Mouse (Mus musculus): ENCODE results near the gene Asb4. TPM values are rescaled to one million over a fixed set of nuclear protein-coding genes. Genes with fewer than 3 reads are reported as not detected.

Gene Asb4
- polyA plus RNA-seq, 1 experiment from 2014 or later: 50.5 TPM

DNA sequence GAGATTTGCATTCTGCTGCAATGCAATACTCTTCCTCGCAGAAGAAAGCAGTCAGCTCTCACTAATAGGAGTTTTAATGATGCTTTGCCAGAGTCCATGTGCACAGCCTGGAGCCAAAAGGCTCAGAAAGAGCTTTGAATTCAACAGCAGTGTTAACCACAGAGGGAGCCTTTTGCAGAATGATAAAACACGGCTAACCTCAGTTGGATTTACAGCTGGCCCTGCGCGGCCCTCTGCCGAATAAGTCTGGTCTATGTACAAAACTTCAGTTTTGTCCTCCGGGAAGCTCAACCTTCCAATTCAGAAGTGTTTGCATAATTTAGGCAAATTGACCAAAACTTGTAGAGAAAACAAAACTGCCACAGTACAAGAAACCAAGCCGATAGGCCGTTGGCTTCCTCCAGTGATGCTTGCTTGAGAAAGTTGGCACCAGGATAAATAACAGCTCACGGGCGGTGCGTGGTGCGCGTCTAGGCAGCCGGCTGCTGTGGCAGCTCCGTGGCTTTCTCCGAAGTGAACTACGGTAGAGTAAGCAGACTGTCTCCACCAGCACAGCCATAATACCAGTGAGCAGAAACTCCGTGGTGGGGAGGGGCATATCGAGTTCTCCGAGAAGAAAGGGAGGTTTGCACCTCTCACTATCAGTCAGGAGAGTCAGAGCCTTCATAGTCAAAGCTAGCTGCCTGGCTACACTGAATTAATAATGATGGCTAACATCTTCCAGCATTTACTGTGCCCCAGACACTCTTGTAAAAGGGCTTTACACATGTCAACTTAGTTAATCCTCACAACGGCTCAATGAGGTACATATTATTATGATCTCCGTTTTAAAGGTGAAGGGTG lies 3.2 kb upstream of the Asb4 start:
- Histone ChIP-seq H3K9ac (peak overlapping the region; percentile 46), H3K4me1 (replicated peaks) (peaks cover 25% of the 10 kb centered on the region), H3K9me3 (replicated peaks) (no peaks in the 10 kb centered on the region), H3K27ac (ENCODE audit: poor library complexity, severe bottlenecking) (no peak overlapping the region), H3K4me2 (peak overlapping the region; percentile 63), H3K36me3 (no peaks in the 10 kb centered on the region), H3K4me3 (peak overlapping the region; percentile 19), H3K27me3 (replicated peaks) (no peaks in the 10 kb centered on the region)
- WGBS: 43% methylated on average over 22 of the region's 22 CpGs
- ATAC-seq (ENCODE audit: insufficient number of reproducible peaks, low FRiP score): no peak

DNA sequence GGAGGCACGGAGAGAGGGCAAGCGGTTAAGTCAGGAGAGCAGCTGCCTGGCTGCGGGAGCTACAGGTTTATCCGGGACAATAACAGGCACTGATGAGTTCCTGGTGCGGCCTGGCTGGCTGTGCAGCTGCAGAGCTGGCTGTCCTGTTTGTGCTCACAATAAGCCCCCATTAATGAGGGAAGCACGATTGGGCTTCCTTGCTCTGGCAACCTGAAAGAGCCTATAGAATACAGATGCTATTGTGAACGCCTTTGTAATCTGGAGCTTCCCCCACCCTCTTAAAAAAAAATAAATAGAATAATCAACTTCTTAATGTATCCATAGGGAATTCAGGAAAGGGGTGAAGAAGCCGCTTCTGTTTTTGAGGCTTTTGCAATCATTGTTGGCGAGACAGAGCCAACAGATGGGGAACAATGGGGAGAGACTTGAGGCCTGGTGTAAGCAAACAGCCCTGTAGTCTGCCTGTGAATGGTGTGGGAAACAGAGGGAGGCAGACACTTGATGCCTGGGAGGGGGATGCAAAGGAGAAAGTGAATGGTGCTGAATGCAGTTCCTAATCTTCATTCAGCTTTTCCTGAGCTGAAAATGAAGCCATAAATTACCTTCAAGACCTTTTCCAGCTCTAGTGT lies 2.4 kb upstream of the Asb4 start:
- Histone ChIP-seq H3K9ac (peak overlapping the region; percentile 46; the same call in 1 of the 2 replicates), H3K36me3 (no peaks in the 10 kb centered on the region), H3K4me2 (peak overlapping the region; percentile 63), H3K27me3 (replicated peaks) (no peaks in the 10 kb centered on the region), H3K27ac (ENCODE audit: poor library complexity, severe bottlenecking) (no peak overlapping the region), H3K4me3 (peak overlapping the region; percentile 19), H3K9me3 (replicated peaks) (no peaks in the 10 kb centered on the region), H3K4me1 (replicated peaks) (peaks cover 25% of the 10 kb centered on the region)
- no peak for ATAC-seq (ENCODE audit: insufficient number of reproducible peaks, low FRiP score)
- 32% methylated on average over 9 of the region's 9 CpGs for WGBS

DNA sequence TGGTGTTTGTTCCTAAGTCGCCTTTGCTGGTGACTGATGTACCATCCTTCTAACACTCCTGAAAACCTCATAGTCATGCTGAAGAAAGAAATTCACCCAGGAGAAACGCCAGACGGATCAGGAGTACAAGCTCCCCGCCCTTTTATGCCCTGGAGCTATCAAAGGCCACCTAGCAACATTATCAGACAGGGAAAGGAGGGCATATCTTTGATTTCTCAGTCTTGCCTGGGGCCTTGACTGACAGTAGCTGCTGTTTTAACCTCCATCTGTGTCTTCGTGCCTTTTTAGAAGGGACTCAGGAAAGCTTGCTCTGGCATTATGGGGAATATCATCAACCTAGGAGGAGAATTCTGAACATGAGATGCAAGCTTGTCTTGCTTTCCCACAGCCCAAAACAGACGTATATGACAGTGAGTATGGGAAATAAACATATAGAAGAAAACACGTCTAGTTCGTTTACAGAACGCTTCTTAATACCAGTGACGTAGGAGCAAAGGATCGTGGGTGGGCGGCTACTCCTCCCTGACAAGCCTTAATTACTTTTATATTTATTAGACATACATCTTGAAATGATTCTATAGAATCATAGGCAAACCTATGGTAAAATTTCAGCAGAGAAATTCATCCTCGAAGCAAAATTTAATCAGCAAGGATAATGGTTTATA lies 1.1 kb upstream of the Asb4 start:
- ATAC-seq (ENCODE audit: insufficient number of reproducible peaks, low FRiP score): no peak
- Histone ChIP-seq H3K4me3 (no peak overlapping the region), H3K4me2 (no peak overlapping the region), H3K4me1 (replicated peaks) (peaks cover 25% of the 10 kb centered on the region), H3K27me3 (replicated peaks) (no peaks in the 10 kb centered on the region), H3K9me3 (replicated peaks) (no peaks in the 10 kb centered on the region), H3K36me3 (no peaks in the 10 kb centered on the region), H3K9ac (no peak overlapping the region), H3K27ac (ENCODE audit: poor library complexity, severe bottlenecking) (no peak overlapping the region)
- WGBS: 48% methylated on average over 13 of the region's 13 CpGs

DNA sequence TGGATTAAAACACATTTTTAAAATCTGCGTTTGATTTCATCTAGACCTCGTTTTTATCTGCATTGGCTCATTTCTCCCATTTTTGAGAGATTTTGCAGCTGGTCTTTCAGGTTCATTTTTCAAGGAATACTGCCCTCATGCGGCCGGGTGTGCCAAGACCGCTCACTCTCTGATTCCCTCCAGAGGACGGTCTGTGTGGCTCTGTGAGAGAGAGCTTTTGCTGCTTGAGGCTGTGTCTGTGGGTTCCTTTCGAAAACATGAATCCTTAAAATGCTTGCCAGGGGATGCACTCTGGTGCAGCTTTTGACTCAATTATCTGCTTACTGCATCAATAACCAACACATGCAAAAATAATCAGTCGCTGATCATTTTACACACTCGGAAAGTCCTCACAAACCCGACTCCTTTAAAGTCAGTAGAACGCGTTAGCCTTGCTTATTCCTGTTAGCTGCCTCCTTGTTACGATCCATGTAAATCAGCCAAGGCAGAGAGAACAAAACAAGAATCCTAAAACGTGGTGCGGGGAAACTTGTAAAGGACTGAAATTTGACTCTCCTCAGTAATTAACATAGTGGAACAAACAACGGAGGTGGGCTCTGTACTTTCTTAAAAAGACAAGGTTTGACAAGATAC lies 487 bp upstream of the Asb4 start:
- ATAC-seq (ENCODE audit: insufficient number of reproducible peaks, low FRiP score): peak; percentile 76; the same call in 1 of the 2 replicates
- Histone ChIP-seq H3K36me3 (no peaks in the 10 kb centered on the region), H3K27me3 (replicated peaks) (no peaks in the 10 kb centered on the region), H3K9ac (peak overlapping the region; percentile 59), H3K4me2 (peak overlapping the region; percentile 81), H3K4me3 (peak overlapping the region; percentile 49), H3K4me1 (replicated peaks) (peaks cover 25% of the 10 kb centered on the region), H3K9me3 (replicated peaks) (no peaks in the 10 kb centered on the region), H3K27ac (ENCODE audit: poor library complexity, severe bottlenecking) (no peak overlapping the region)
- 2% methylated on average over 16 of the region's 16 CpGs for WGBS

DNA sequence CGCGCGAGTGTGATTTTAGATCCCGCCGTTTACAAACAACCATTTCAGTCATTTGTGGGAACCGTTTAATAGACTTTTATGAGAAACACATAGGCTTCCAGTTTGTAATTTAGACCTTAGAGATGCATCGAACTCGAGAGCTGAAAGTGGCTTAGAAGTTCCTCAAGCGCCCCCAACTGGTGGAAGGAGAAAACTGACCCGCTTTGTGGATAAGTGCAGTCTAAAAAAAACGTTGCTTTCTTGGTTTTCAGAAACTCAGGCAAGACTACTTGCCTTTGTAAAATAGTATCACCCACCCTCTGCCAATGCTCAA lies 948 bp downstream of the Asb4 start:
- ATAC-seq (ENCODE audit: insufficient number of reproducible peaks, low FRiP score): no peak
- Histone ChIP-seq H3K4me3 (peak overlapping the region; percentile 49), H3K4me2 (peak overlapping the region; percentile 81), H3K4me1 (replicated peaks) (peaks cover 25% of the 10 kb centered on the region), H3K9ac (peak overlapping the region; percentile 21; the same call in 1 of the 2 replicates), H3K27me3 (replicated peaks) (no peaks in the 10 kb centered on the region), H3K9me3 (replicated peaks) (no peaks in the 10 kb centered on the region), H3K27ac (ENCODE audit: poor library complexity, severe bottlenecking) (no peak overlapping the region), H3K36me3 (no peaks in the 10 kb centered on the region)
- 1% methylated on average over 11 of the region's 11 CpGs for WGBS

DNA sequence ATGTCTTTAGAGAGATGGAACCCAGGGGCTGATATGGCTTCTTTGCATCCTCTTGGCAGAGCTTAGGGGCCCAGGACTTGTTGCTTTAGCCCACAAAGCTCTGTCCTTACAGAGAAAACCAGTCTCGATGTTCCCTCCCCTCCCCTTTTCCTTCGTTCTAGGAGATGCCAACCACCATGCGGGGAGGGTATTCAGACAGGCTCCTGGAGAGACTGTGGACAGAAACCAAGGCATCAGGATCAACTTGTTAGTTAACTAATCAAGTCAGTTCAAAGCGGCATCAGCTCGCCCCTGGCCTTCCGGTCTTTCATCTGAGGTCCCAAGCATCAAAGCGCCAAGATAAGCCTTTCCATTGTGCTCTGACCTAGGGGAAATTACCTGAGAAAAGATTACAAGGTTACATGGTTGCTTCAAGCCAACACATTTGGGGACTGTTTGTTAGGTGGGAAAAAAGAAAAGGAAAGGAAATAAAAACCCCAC lies 2.0 kb downstream of the Asb4 start:
- Histone ChIP-seq H3K36me3 (no peaks in the 10 kb centered on the region), H3K9me3 (replicated peaks) (no peaks in the 10 kb centered on the region), H3K27me3 (replicated peaks) (no peaks in the 10 kb centered on the region), H3K4me1 (replicated peaks) (peaks cover 21% of the 10 kb centered on the region), H3K9ac (no peak overlapping the region), H3K27ac (ENCODE audit: poor library complexity, severe bottlenecking) (no peak overlapping the region), H3K4me2 (no peak overlapping the region), H3K4me3 (no peak overlapping the region)
- no peak for ATAC-seq (ENCODE audit: insufficient number of reproducible peaks, low FRiP score)
- WGBS: 24% methylated on average over 7 of the region's 7 CpGs

DNA sequence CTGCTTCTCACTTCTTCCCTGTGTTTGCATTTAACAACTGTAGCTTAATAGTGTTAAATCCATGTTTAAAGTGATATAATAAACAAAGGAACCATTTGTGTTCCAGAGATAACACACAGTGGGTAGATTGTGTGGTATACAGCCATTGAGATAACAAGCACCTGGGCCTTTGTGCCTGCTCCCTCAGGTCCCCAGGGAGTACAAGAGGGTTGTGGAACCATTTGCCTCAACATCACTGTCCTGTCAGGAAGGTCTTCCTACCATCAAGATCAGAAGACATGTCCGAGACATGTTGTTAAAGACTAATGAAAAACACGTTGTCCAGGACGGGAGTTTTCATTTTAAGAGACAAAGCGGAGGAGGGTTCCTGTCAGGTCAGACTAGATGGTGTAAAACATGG lies 3.3 kb downstream of the Asb4 start:
- no peaks in the 10 kb centered on the region for H3K27me3 ChIP-seq (replicated peaks)
- no peaks in the 10 kb centered on the region for H3K9me3 ChIP-seq (replicated peaks)
- no peak overlapping the region for H3K27ac ChIP-seq (ENCODE audit: poor library complexity, severe bottlenecking)
- H3K4me1 ChIP-seq (replicated peaks): peaks cover 14% of the 10 kb centered on the region
- H3K4me3 ChIP-seq: no peak overlapping the region
- WGBS: 72% methylated on average over 4 of the region's 4 CpGs
- H3K4me2 ChIP-seq: no peak overlapping the region
- no peaks in the 10 kb centered on the region for H3K36me3 ChIP-seq
- no peak for ATAC-seq (ENCODE audit: insufficient number of reproducible peaks, low FRiP score)
- no peak overlapping the region for H3K9ac ChIP-seq

DNA sequence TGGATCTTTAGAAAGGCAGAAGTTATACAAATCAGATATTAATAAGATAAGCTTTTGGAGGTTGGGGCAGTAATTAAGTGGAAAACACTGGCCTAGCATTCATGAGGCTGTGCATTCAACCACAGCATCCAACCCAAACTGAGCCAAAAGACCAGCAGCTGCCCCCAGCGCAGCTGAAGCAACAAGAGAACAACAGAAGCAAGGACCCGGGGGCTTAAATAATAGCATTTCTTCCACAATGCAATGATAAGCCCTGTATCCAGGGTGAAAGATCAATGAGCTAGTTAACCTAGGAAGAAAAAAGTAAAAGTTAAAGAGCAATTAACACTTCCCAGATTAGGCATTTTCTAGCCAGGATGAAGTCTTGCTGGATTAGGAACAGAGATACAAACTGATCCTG lies 4.2 kb downstream of the Asb4 start:
- Histone ChIP-seq H3K27ac (ENCODE audit: poor library complexity, severe bottlenecking) (no peak overlapping the region), H3K9ac (no peak overlapping the region), H3K27me3 (replicated peaks) (no peaks in the 10 kb centered on the region), H3K36me3 (no peaks in the 10 kb centered on the region), H3K4me1 (replicated peaks) (peaks cover 13% of the 10 kb centered on the region), H3K4me2 (no peak overlapping the region), H3K9me3 (replicated peaks) (no peaks in the 10 kb centered on the region), H3K4me3 (no peak overlapping the region)
- no peak for ATAC-seq (ENCODE audit: insufficient number of reproducible peaks, low FRiP score)
- 60% methylated on average over 2 of the region's 2 CpGs for WGBS

DNA sequence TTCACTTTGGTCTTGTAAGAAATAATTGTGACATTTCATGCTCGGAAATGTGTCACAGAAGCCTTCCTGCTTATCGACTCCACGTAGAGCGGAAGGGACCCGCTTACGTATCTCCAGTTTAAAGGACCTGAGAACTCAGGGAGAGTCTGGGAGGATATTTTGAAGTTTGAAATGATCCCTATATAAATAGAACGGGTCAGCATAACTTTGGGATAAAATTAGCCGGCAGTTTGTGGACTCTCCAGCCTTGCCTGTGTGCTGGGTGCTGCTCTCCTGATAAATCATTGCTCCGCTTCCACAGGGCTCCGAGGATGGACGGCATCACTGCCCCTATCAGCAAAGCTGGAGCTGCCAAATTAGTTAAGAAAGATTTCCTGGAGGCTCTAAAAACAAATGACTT lies 7.1 kb downstream of the Asb4 start:
- 3% methylated on average over 11 of the region's 11 CpGs for WGBS
- Histone ChIP-seq H3K4me1 (replicated peaks) (peaks cover 22% of the 10 kb centered on the region), H3K27ac (ENCODE audit: poor library complexity, severe bottlenecking) (peak overlapping the region; percentile 86), H3K9me3 (replicated peaks) (no peaks in the 10 kb centered on the region), H3K4me3 (peak overlapping the region; percentile 59), H3K36me3 (no peaks in the 10 kb centered on the region), H3K9ac (peak overlapping the region; percentile 67), H3K27me3 (replicated peaks) (no peaks in the 10 kb centered on the region), H3K4me2 (peak overlapping the region; percentile 64)
- peak; percentile 64 for ATAC-seq (ENCODE audit: insufficient number of reproducible peaks, low FRiP score)

DNA sequence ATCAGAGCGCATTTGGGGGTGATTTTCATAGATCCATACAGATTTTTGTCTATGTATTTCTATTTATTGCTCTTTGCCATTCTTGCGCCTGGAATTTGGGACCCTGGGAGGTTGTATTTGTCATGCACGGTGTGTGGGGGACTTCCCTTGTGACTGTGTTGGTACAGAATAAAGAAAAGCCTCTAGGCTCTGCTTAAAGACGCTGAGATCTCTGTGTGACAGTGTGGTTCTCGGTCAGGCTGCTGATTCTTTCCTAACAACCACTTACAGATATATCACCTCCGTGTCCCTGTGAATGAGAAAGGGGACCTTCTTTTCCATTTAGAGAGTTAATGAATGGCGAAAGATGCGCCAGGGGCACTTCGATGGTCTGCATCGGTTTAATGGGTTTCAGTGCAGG lies 7.8 kb downstream of the Asb4 start:
- WGBS: 15% methylated on average over 10 of the region's 10 CpGs
- H3K9ac ChIP-seq: peak overlapping the region; percentile 78
- no peak for ATAC-seq (ENCODE audit: insufficient number of reproducible peaks, low FRiP score)
- H3K4me2 ChIP-seq: peak overlapping the region; percentile 78
- H3K27ac ChIP-seq (ENCODE audit: poor library complexity, severe bottlenecking): peak overlapping the region; percentile 82
- no peaks in the 10 kb centered on the region for H3K9me3 ChIP-seq (replicated peaks)
- H3K4me1 ChIP-seq (replicated peaks): peaks cover 26% of the 10 kb centered on the region
- no peaks in the 10 kb centered on the region for H3K36me3 ChIP-seq
- no peaks in the 10 kb centered on the region for H3K27me3 ChIP-seq (replicated peaks)
- peak overlapping the region; percentile 59 for H3K4me3 ChIP-seq

DNA sequence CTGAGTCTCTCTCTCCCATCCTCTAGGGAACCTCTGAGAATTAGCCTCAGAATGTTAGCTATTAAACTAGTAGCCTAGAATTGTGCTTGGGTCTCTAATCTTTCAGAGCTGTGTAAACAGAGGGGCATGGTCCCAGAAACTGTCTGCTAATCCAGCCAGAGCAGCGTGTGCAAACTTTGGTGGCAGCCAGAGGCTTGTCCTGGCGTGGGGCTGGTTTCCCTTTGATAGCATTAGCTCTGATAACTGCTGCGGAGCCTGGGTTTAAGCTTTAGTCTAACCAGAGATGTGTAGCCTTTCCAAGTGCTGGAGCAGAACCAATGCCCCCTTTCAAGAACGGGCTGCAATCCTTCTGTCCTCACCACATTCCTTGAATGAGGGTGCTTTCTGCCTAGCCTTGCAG lies 11.8 kb downstream of the Asb4 start:
- Histone ChIP-seq H3K27me3 (replicated peaks) (no peaks in the 10 kb centered on the region), H3K4me2 (peak overlapping the region; percentile 30), H3K9ac (no peak overlapping the region), H3K4me1 (replicated peaks) (peaks cover 38% of the 10 kb centered on the region), H3K27ac (ENCODE audit: poor library complexity, severe bottlenecking) (peak overlapping the region; percentile 56), H3K36me3 (peaks cover 5% of the 10 kb centered on the region; the same call in 1 of the 2 replicates), H3K9me3 (replicated peaks) (no peaks in the 10 kb centered on the region), H3K4me3 (no peak overlapping the region)
- WGBS: 2% methylated on average over 4 of the region's 4 CpGs
- peak; percentile 41; the same call in 1 of the 2 replicates for ATAC-seq (ENCODE audit: insufficient number of reproducible peaks, low FRiP score)
